Mouse (Mus musculus): ENCODE data around the gene Atxn1. TPM values are rescaled to one million over a fixed set of nuclear protein-coding genes. Genes with fewer than 3 reads are reported as not detected.

Gene Atxn1
- total and polyA plus RNA-seq, 3 experiments: 9.4 to 61.0 (median 25.0) TPM

DNA sequence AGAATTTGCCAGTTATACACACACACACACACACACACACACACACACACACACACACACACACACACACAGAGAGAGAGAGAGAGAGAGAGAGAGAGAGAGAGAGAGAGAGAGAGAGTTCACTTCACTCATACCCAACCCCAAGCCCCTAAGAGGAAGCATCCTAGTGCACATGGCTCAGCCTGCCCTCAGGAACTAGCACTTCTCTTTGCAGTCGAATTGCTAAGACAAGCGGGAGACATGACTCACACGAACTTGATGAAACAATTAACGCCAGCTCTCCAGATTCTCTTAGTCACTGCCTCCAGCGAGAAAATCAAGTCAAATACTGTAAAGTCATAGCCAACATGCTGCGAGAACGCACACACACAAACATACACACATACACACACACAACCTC lies 53.0 kb downstream of the Atxn1 start:
- 0 out of 2 replicates have a peak, but pooled peaks have one; percentile 38 for ATAC-seq (ENCODE audit: extremely low read depth, insufficient number of reproducible peaks, low FRiP score, poor library complexity, severe bottlenecking)
- H3K36me3 ChIP-seq (replicated peaks): peaks cover 64% of the 10 kb centered on the region
- H3K9me3 ChIP-seq (replicated peaks): no peaks in the 10 kb centered on the region
- no peak for DNase-seq (ENCODE audit: low spot score)
- no peak for TF ChIP-seq POLR2AphosphoS5 (IDR thresholded peaks at IDR 0.05; ENCODE audit: insufficient replicate concordance, low read depth, low read length)
- TF ChIP-seq TAL1 (conservative IDR thresholded peaks at IDR 0.05; ENCODE audit: low read depth, low read length): no peak
- TF ChIP-seq CTCF (IDR thresholded peaks at IDR 0.05; ENCODE audit: low read depth, low read length): no peak
- TF ChIP-seq GATA2 (IDR thresholded peaks at IDR 0.05; ENCODE audit: borderline replicate concordance, low read depth, low read length): no peak
- TF ChIP-seq GATA1 (IDR thresholded peaks at IDR 0.05; ENCODE audit: borderline replicate concordance, low read length): no peak
- H3K27me3 ChIP-seq (ENCODE audit: insufficient read depth, low read length): no peaks in the 10 kb centered on the region
- peaks cover 68% of the 10 kb centered on the region for H3K4me1 ChIP-seq (ENCODE audit: insufficient read depth, low read depth, low read length)
- no peak overlapping the region for H3K4me3 ChIP-seq (ENCODE audit: low read depth, low read length)

DNA sequence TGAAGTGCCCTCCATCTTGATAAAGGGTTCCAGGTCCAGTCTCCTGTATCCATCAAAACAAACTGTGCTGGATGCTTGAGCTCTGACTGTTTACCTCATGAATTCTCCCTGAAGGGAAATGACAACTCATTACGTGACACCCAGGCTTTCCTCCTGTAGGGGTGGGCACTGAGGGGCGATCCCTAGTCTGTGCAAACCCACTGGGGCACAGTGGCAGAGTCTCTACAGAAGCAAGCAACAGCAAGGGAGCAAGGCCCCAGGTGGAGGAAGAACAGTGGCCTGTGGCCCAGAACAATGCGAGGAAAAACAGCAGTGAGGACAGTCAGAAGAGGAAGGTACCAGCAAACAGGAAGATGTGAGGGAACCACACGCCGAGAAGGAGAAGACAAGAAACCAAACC lies 53.7 kb downstream of the Atxn1 start:
- Histone ChIP-seq H3K9me3 (replicated peaks) (no peaks in the 10 kb centered on the region), H3K4me3 (ENCODE audit: low read depth, low read length) (no peak overlapping the region), H3K27me3 (ENCODE audit: insufficient read depth, low read length) (no peaks in the 10 kb centered on the region), H3K36me3 (replicated peaks) (peaks cover 66% of the 10 kb centered on the region), H3K4me1 (ENCODE audit: insufficient read depth, low read depth, low read length) (peaks cover 68% of the 10 kb centered on the region)
- ATAC-seq (ENCODE audit: extremely low read depth, insufficient number of reproducible peaks, low FRiP score, poor library complexity, severe bottlenecking): no peak
- no peak for DNase-seq (ENCODE audit: low spot score)
- TF ChIP-seq TAL1 (conservative IDR thresholded peaks at IDR 0.05; ENCODE audit: low read depth, low read length) (no peak), POLR2AphosphoS5 (IDR thresholded peaks at IDR 0.05; ENCODE audit: insufficient replicate concordance, low read depth, low read length) (no peak), GATA1 (IDR thresholded peaks at IDR 0.05; ENCODE audit: borderline replicate concordance, low read length) (no peak)

- no peak for ATAC-seq (ENCODE audit: extremely low read depth, insufficient number of reproducible peaks, low FRiP score, poor library complexity, severe bottlenecking)
Measured at GRCm38 (mm10) chr13:45910348-45910747, 54.5 kb downstream of the Atxn1 start.

GRCm38 (mm10) chr13:45907181-45907691 lies 57.6 kb downstream of the Atxn1 start:
- Histone ChIP-seq H3K9me3 (replicated peaks) (no peaks in the 10 kb centered on the region), H3K36me3 (replicated peaks) (peaks cover 50% of the 10 kb centered on the region), H3K4me1 (ENCODE audit: insufficient read depth, low read depth, low read length) (peaks cover 79% of the 10 kb centered on the region), H3K27me3 (ENCODE audit: insufficient read depth, low read length) (no peaks in the 10 kb centered on the region), H3K4me3 (ENCODE audit: low read depth, low read length) (no peak overlapping the region)
- ATAC-seq (ENCODE audit: extremely low read depth, insufficient number of reproducible peaks, low FRiP score, poor library complexity, severe bottlenecking) (no peak), DNase-seq (ENCODE audit: low spot score) (no peak)
- TF ChIP-seq CTCF (IDR thresholded peaks at IDR 0.05; ENCODE audit: low read depth, low read length): no peak
- TF ChIP-seq GATA2 (IDR thresholded peaks at IDR 0.05; ENCODE audit: borderline replicate concordance, low read depth, low read length): no peak
- TF ChIP-seq TAL1 (conservative IDR thresholded peaks at IDR 0.05; ENCODE audit: low read depth, low read length): no peak
- TF ChIP-seq POLR2AphosphoS5 (IDR thresholded peaks at IDR 0.05; ENCODE audit: insufficient replicate concordance, low read depth, low read length): no peak
- TF ChIP-seq GATA1 (IDR thresholded peaks at IDR 0.05; ENCODE audit: borderline replicate concordance, low read length): no peak

More at GRCm38 (mm10) chr13:45910348-45910747, 54.5 kb downstream of the Atxn1 start:
- H3K36me3 ChIP-seq (replicated peaks): peaks cover 59% of the 10 kb centered on the region
- H3K27me3 ChIP-seq (ENCODE audit: insufficient read depth, low read length): no peaks in the 10 kb centered on the region
- TF ChIP-seq TAL1 (conservative IDR thresholded peaks at IDR 0.05; ENCODE audit: low read depth, low read length) (no peak), GATA1 (IDR thresholded peaks at IDR 0.05; ENCODE audit: borderline replicate concordance, low read length) (no peak), POLR2AphosphoS5 (IDR thresholded peaks at IDR 0.05; ENCODE audit: insufficient replicate concordance, low read depth, low read length) (no peak), CTCF (IDR thresholded peaks at IDR 0.05; ENCODE audit: low read depth, low read length) (no peak), GATA2 (IDR thresholded peaks at IDR 0.05; ENCODE audit: borderline replicate concordance, low read depth, low read length) (no peak)
- no peak overlapping the region for H3K4me3 ChIP-seq (ENCODE audit: low read depth, low read length)
- H3K9me3 ChIP-seq (replicated peaks): no peaks in the 10 kb centered on the region
- peaks cover 67% of the 10 kb centered on the region for H3K4me1 ChIP-seq (ENCODE audit: insufficient read depth, low read depth, low read length)
- DNase-seq (ENCODE audit: low spot score): no peak

DNA sequence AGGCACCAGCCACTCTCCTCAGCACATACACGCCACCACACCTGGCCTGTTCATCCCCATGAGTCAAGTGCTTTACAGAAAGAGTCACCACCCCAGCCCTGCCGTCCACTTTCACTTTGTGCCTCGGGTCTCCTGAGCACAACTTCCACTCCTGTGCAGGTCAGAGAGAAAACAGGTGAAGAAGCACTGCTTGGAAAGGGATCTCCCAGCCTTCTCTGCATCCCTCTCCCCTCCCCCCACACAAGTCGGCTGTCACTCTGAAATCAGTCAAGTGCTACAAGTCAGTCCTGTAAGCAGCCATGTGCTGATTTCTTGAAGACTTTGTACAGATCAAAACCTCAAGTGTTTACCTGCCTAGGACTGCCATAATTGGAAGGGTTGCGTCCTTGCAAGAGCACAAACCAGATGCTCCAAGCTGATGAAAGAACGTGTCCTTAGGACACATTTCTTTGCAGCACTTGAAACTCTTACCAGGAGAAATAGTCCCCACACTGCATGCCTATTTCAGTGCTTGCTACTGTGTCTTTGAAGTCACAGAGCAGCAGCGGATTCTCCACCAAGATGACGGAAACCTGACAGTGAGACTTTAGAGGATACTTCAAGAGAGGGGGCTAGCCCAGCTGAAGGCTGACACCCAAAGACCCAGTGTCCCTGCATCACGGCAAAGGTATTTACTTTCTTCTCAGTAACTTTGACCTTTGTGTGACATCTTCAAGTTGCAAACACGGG lies 58.2 kb downstream of the Atxn1 start:
- peaks cover 78% of the 10 kb centered on the region for H3K4me1 ChIP-seq (ENCODE audit: insufficient read depth, low read depth, low read length)
- ATAC-seq (ENCODE audit: extremely low read depth, insufficient number of reproducible peaks, low FRiP score, poor library complexity, severe bottlenecking) (no peak), DNase-seq (ENCODE audit: low spot score) (no peak)
- H3K36me3 ChIP-seq (replicated peaks): peaks cover 48% of the 10 kb centered on the region
- H3K27me3 ChIP-seq (ENCODE audit: insufficient read depth, low read length): no peaks in the 10 kb centered on the region
- no peaks in the 10 kb centered on the region for H3K9me3 ChIP-seq (replicated peaks)
- H3K4me3 ChIP-seq (ENCODE audit: low read depth, low read length): peak overlapping the region; percentile 61; the same call in 1 of the 2 replicates
- TF ChIP-seq POLR2AphosphoS5 (IDR thresholded peaks at IDR 0.05; ENCODE audit: insufficient replicate concordance, low read depth, low read length) (no peak), GATA2 (IDR thresholded peaks at IDR 0.05; ENCODE audit: borderline replicate concordance, low read depth, low read length) (no peak), CTCF (IDR thresholded peaks at IDR 0.05; ENCODE audit: low read depth, low read length) (no peak), GATA1 (IDR thresholded peaks at IDR 0.05; ENCODE audit: borderline replicate concordance, low read length) (no peak), TAL1 (conservative IDR thresholded peaks at IDR 0.05; ENCODE audit: low read depth, low read length) (no peak)

DNA sequence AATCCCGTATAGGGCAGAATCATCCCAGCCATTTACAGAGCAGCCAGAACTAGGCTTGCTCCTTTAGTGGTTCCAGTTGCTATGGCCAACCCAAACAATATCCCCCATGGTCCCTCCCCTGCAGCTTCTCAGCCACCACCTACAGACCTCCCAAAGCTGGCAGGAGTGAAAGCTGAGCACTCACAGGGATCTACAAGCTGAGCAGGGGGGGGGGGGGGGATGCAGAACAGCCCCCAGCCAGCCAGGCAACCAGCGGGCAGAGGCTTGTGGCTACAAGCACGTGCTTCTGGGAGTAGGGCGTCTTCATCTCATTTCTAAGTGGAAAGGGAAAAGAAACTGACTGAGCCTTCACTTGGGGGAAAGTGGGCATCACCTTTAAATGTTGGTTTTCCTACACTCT lies 59.9 kb downstream of the Atxn1 start:
- ATAC-seq (ENCODE audit: extremely low read depth, insufficient number of reproducible peaks, low FRiP score, poor library complexity, severe bottlenecking) (no peak), DNase-seq (ENCODE audit: low spot score) (no peak)
- Histone ChIP-seq H3K9me3 (replicated peaks) (no peaks in the 10 kb centered on the region), H3K4me1 (ENCODE audit: insufficient read depth, low read depth, low read length) (peaks cover 73% of the 10 kb centered on the region), H3K36me3 (replicated peaks) (peaks cover 42% of the 10 kb centered on the region), H3K4me3 (ENCODE audit: low read depth, low read length) (peak overlapping the region; percentile 65; the same call in 1 of the 2 replicates), H3K27me3 (ENCODE audit: insufficient read depth, low read length) (no peaks in the 10 kb centered on the region)
- no peak for TF ChIP-seq CTCF (IDR thresholded peaks at IDR 0.05; ENCODE audit: low read depth, low read length)
- no peak for TF ChIP-seq TAL1 (conservative IDR thresholded peaks at IDR 0.05; ENCODE audit: low read depth, low read length)
- TF ChIP-seq GATA1 (IDR thresholded peaks at IDR 0.05; ENCODE audit: borderline replicate concordance, low read length): no peak
- no peak for TF ChIP-seq GATA2 (IDR thresholded peaks at IDR 0.05; ENCODE audit: borderline replicate concordance, low read depth, low read length)
- no peak for TF ChIP-seq POLR2AphosphoS5 (IDR thresholded peaks at IDR 0.05; ENCODE audit: insufficient replicate concordance, low read depth, low read length)
